Mouse (Mus musculus): ENCODE measurements around the gene Ifrd2.

DNA sequence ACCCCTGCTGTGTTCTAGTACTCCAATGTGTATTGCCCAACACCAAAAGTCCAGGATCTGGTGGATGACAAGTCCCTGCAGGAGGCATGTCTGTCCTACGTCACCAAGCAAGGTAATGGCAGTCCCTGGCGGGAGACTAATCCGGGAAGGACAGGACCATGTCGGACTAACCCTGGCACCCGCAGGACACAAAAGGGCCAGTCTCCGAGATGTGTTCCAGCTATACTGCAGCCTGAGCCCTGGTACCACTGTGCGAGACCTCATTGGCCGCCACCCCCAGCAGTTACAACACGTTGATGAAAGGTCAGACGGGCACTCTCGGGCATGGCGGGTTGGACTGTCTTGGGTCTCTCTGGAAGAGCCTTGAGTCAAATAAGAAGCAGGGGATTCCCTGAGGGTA, 42.7 kb upstream of the Ifrd2 start:
- TF ChIP-seq CTCF (IDR thresholded peaks at IDR 0.05; ENCODE audit: extremely low read depth, insufficient read length, insufficient replicate concordance, low read depth, low read length) (no peak), POLR2A (IDR thresholded peaks at IDR 0.05; ENCODE audit: low read depth, low read length) (no peak)

Measured in small intestine, adult 2 months (tissue).